Mouse (Mus musculus): ENCODE measurements around the gene Nufip1.

- TF ChIP-seq POLR2A (IDR thresholded peaks at IDR 0.05; ENCODE audit: control insufficient read depth in 1 of 2, insufficient read depth in 1 of 2, low read depth in 1 of 2, low read length in 2 of 2, poor library complexity in 1 of 2) (no peak), TAL1 (IDR thresholded peaks at IDR 0.05; ENCODE audit: low read length) (no peak), RCOR1 (IDR thresholded peaks at IDR 0.05; ENCODE audit: low read depth, low read length) (no peak), KAT2A (conservative IDR thresholded peaks at IDR 0.05; ENCODE audit: low read depth, low read length) (no peak), E2F4 (IDR thresholded peaks at IDR 0.05; ENCODE audit: borderline replicate concordance, low read depth, low read length) (no peak), CTCF (IDR thresholded peaks at IDR 0.05 in 2 of 3, conservative IDR thresholded peaks at IDR 0.05 in 1 of 3; ENCODE audit: control insufficient read depth in 1 of 3, insufficient read depth in 1 of 3, low read depth in 2 of 3, low read length in 3 of 3, poor library complexity in 1 of 3, severe bottlenecking in 1 of 3) (peak in 2 of 3 experiments; percentile 6 to 26; a peak in 2 of 6 replicates), EP300 (IDR thresholded peaks at IDR 0.05; ENCODE audit: low read depth in 1 of 2, low read length in 2 of 2) (no peak), ETS1 (IDR thresholded peaks at IDR 0.05; ENCODE audit: low read depth, low read length) (no peak)
Observed at GRCm38 (mm10) chr14:76134975-76135374, 24.3 kb downstream of the Nufip1 start.

Measured in MEL (cell line).